ENCODE assay signal across 8 mouse cellular contexts in the genomic region with DNA sequence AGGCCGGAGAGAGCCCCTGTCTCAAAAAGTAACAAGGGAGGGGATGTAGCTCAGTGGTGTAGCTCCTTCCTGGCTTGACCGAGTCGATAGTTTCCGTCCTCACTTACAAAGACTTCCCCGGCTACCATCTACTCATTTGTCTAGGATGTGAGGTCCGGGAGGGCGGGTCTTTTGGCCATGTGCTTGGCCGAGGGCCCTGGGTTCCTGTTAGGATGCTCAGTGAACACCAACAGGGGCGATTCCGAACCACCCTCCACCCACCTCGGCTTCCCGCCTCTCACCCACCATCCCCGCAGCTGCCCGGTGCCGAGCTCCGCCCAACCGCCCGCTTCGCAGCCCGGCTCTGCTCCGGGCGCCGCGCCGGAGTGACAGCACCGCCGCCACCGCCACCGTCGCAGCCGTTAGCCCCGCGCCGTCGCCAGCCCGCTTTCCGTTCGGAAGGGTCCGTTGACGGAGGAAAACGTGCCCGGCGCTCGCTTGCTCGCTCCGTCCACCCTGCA. TPM values are rescaled to one million over a fixed set of nuclear protein-coding genes. Genes with fewer than 3 reads are reported as not detected.
DNase-seq lines count a peak whose midpoint lies in the region; ATAC-seq and TF ChIP-seq lines count a peak whose summit lies in the region.

TSS of gene Slc2a3 (minus strand) at position 340 of the 500 bp plus-strand sequence.

- in situ Hi-C loops in CH12.LX (cut with MboI; ENCODE audit: low pct_ligation_motif_present, low pct_unique_long_range_greater_than_20kb, low sequenced_read_pairs): no loop called here

- H3K9ac ChIP-seq in CH12.LX (ENCODE audit: insufficient read depth, low read depth): peak within 1 kb of the TSS; percentile 39
- H3K9ac ChIP-seq in heart, embryonic 13.5 days: peak within 1 kb of the TSS; percentile 84
- peak within 1 kb of the TSS; percentile 58 for H3K9ac ChIP-seq in kidney, postnatal 0 days (ENCODE audit: low read depth, low read length)
- H3K9ac ChIP-seq in liver, embryonic 13.5 days: peak within 1 kb of the TSS; percentile 94

- peaks cover 2 to 22% of the 10 kb centered on the region in 2 experiments for H3K4me1 ChIP-seq in CH12.LX (ENCODE audit: control insufficient read depth in 1 of 2, insufficient read depth in 2 of 2)
- H3K4me1 ChIP-seq in bone marrow, adult 2 months (ENCODE audit: control insufficient read depth, insufficient read depth, low read length): no peaks in the 10 kb centered on the region; the same call in 1 of the 2 replicates
- peaks cover 44% of the 10 kb centered on the region for H3K4me1 ChIP-seq in erythroblast, embryonic 14.5 days (ENCODE audit: control insufficient read depth)
- H3K4me1 ChIP-seq in heart, embryonic 13.5 days: peaks cover 15% of the 10 kb centered on the region
- H3K4me1 ChIP-seq in kidney, postnatal 0 days (replicated peaks; ENCODE audit: insufficient read depth, low read length): peaks cover 8% of the 10 kb centered on the region; the same call in 1 of the 2 replicates
- H3K4me1 ChIP-seq in liver, embryonic 13.5 days (replicated peaks): peaks cover 40% of the 10 kb centered on the region

- no peak for TF ChIP-seq RAD21 in CH12.LX (IDR thresholded peaks at IDR 0.05; ENCODE audit: low read depth, low read length)

- H3K9me3 ChIP-seq in CH12.LX (replicated peaks; ENCODE audit: low read length): no peaks in the 10 kb centered on the region
- H3K9me3 ChIP-seq in erythroblast, embryonic 14.5 days (ENCODE audit: control insufficient read depth, low read length): no peaks in the 10 kb centered on the region
- no peaks in the 10 kb centered on the region for H3K9me3 ChIP-seq in heart, embryonic 13.5 days
- no peaks in the 10 kb centered on the region for H3K9me3 ChIP-seq in kidney, postnatal 0 days (replicated peaks; ENCODE audit: low read length)
- H3K9me3 ChIP-seq in liver, embryonic 13.5 days (replicated peaks): no peaks in the 10 kb centered on the region

- ATAC-seq in heart, embryonic 13.5 days (ENCODE audit: extremely low read depth, insufficient number of reproducible peaks, low FRiP score, low TSS enrichment): peak; percentile 74
- peak; percentile 62; the same call in 1 of the 2 replicates for ATAC-seq in kidney, postnatal 0 days (replicated peaks; ENCODE audit: low FRiP score, low read depth)
- peak; percentile 87 for ATAC-seq in liver, embryonic 13.5 days (ENCODE audit: low read depth)

- WGBS in bone marrow, adult 2 months: under 1% methylated on average over 44 of the region's 46 CpGs
- WGBS in heart, embryonic 13.5 days: under 1% methylated on average over 46 of the region's 46 CpGs
- under 1% methylated on average over 46 of the region's 46 CpGs for WGBS in kidney, postnatal 0 days
- under 1% methylated on average over 45 of the region's 46 CpGs for WGBS in liver, embryonic 13.5 days (ENCODE audit: insufficient replicate concordance)

- dilution Hi-C loops in CH12.LX (cut with MboI; ENCODE audit: extremely low pct_ligation_motif_present, extremely low pct_unique_long_range_greater_than_20kb, low sequenced_read_pairs): no loop called here

- no peaks in the 10 kb centered on the region for H3K27me3 ChIP-seq in CH12.LX (replicated peaks)
- no peaks in the 10 kb centered on the region; the same call in 1 of the 2 replicates for H3K27me3 ChIP-seq in erythroblast, embryonic 14.5 days (ENCODE audit: control insufficient read depth)
- peaks cover 10% of the 10 kb centered on the region; the same call in 1 of the 2 replicates for H3K27me3 ChIP-seq in heart, embryonic 13.5 days (replicated peaks)
- no peaks in the 10 kb centered on the region for H3K27me3 ChIP-seq in kidney, postnatal 0 days (ENCODE audit: insufficient read depth, low read length)
- H3K27me3 ChIP-seq in liver, embryonic 13.5 days: no peaks in the 10 kb centered on the region

- no peak for TF ChIP-seq EP300 in CH12.LX (IDR thresholded peaks at IDR 0.05; ENCODE audit: low read length)

- H3K4me3 ChIP-seq in CH12.LX (replicated peaks in 1 of 3; ENCODE audit: low read depth in 2 of 3, low read length in 2 of 3, poor library complexity in 1 of 3): peak within 1 kb of the TSS; percentile 59 to 84 (median 76)
- H3K4me3 ChIP-seq in bone marrow, adult 2 months (replicated peaks; ENCODE audit: control insufficient read depth, low read depth, low read length): peak within 1 kb of the TSS; percentile 66
- peak within 1 kb of the TSS; percentile 96 for H3K4me3 ChIP-seq in erythroblast, embryonic 14.5 days (replicated peaks)
- H3K4me3 ChIP-seq in heart, embryonic 13.5 days: peak within 1 kb of the TSS; percentile 67
- H3K4me3 ChIP-seq in kidney, postnatal 0 days (replicated peaks; ENCODE audit: low read depth, low read length): peak within 1 kb of the TSS; percentile 47
- H3K4me3 ChIP-seq in liver, embryonic 13.5 days (replicated peaks): peak within 1 kb of the TSS; percentile 75

- TF ChIP-seq POLR2A in CH12.LX (IDR thresholded peaks at IDR 0.05; ENCODE audit: low read depth, low read length): peak; percentile 84
- TF ChIP-seq POLR2A in bone marrow, adult 2 months (IDR thresholded peaks at IDR 0.05; ENCODE audit: borderline replicate concordance, control insufficient read depth, low read depth, low read length): no peak; the same call in 1 of the 2 replicates

- H3K4me2 ChIP-seq in CH12.LX (ENCODE audit: insufficient read depth, low read depth, poor library complexity, severe bottlenecking): peak within 1 kb of the TSS; percentile 60
- peak within 1 kb of the TSS; percentile 100 for H3K4me2 ChIP-seq in heart, embryonic 13.5 days
- H3K4me2 ChIP-seq in kidney, postnatal 0 days (ENCODE audit: low read length): peak within 1 kb of the TSS; percentile 97
- peak within 1 kb of the TSS; percentile 95 for H3K4me2 ChIP-seq in liver, embryonic 13.5 days

- H3K79me2 ChIP-seq in CH12.LX (replicated peaks; ENCODE audit: control insufficient read depth, extremely low read depth, insufficient read depth, poor library complexity, severe bottlenecking): no peaks in the 10 kb centered on the region

- no peak for TF ChIP-seq CTCF in CH12.LX (conservative IDR thresholded peaks at IDR 0.05 in 1 of 2, IDR thresholded peaks at IDR 0.05 in 1 of 2; ENCODE audit: low read depth in 2 of 2, low read length in 2 of 2)
- TF ChIP-seq CTCF in bone marrow, adult 2 months (IDR thresholded peaks at IDR 0.05; ENCODE audit: control insufficient read depth, insufficient read depth, low read length): no peak
- TF ChIP-seq CTCF in kidney, postnatal 0 days (IDR thresholded peaks at IDR 0.05; ENCODE audit: low read depth): no peak

- peak; percentile 92 for DNase-seq in CH12.LX (ENCODE audit: extremely low read depth)
- DNase-seq in kidney, postnatal 0 days (ENCODE audit: low spot score): peak; percentile 65
- peak; percentile 67 for DNase-seq in liver, embryonic 13.5 days
- peak; percentile 74 for DNase-seq in neural tube, embryonic 10.5 days (ENCODE audit: extremely low spot score, low spot score)
- peak; percentile 39 for DNase-seq in thymus, postnatal 0 days (ENCODE audit: low spot score)

- H3K36me3 ChIP-seq in CH12.LX (replicated peaks in 1 of 2; ENCODE audit: control insufficient read depth in 1 of 2, insufficient read depth in 1 of 2, low read length in 1 of 2): peaks cover 4 to 22% of the 10 kb centered on the region in 2 experiments
- H3K36me3 ChIP-seq in erythroblast, embryonic 14.5 days (ENCODE audit: control insufficient read depth): peaks cover 15% of the 10 kb centered on the region
- H3K36me3 ChIP-seq in heart, embryonic 13.5 days: no peaks in the 10 kb centered on the region
- no peaks in the 10 kb centered on the region for H3K36me3 ChIP-seq in kidney, postnatal 0 days (ENCODE audit: insufficient read depth, low read length)
- peaks cover 7% of the 10 kb centered on the region for H3K36me3 ChIP-seq in liver, embryonic 13.5 days

- peak within 1 kb of the TSS; percentile 66 for H3K27ac ChIP-seq in CH12.LX (ENCODE audit: insufficient read depth, low read depth)
- H3K27ac ChIP-seq in bone marrow, adult 2 months (ENCODE audit: control insufficient read depth, insufficient read depth, low read depth, low read length, poor library complexity): peak within 1 kb of the TSS; percentile 53
- H3K27ac ChIP-seq in heart, embryonic 13.5 days (replicated peaks): 0 out of 2 replicates have a peak within 1 kb of the TSS, but pooled peaks have one; percentile 3
- H3K27ac ChIP-seq in kidney, postnatal 0 days: no peak within 1 kb of the TSS
- H3K27ac ChIP-seq in liver, embryonic 13.5 days: peak within 1 kb of the TSS; percentile 88

TF ChIP-seq in CH12.LX, 34 proteins besides CTCF, POLR2A, EP300 and RAD21 (continues in another document):
- TF ChIP-seq MXI1 (IDR thresholded peaks at IDR 0.05; ENCODE audit: low read depth, low read length) (peak; percentile 90), MAX (IDR thresholded peaks at IDR 0.05; ENCODE audit: low read length) (peak; percentile 97), MYC (IDR thresholded peaks at IDR 0.05; ENCODE audit: low read depth, low read length) (peak; percentile 96), ZC3H11A (IDR thresholded peaks at IDR 0.05; ENCODE audit: low read depth, low read length) (no peak), PAX5 (IDR thresholded peaks at IDR 0.05; ENCODE audit: low read length) (no peak), SIN3A (IDR thresholded peaks at IDR 0.05; ENCODE audit: low read length) (no peak; the same call in 1 of the 2 replicates), UBTF (IDR thresholded peaks at IDR 0.05; ENCODE audit: low read depth, low read length) (peak; percentile 99), ELF1 (IDR thresholded peaks at IDR 0.05; ENCODE audit: low read depth, low read length) (peak; percentile 58; the same call in 1 of the 2 replicates), HCFC1 (IDR thresholded peaks at IDR 0.05; ENCODE audit: low read depth, low read length) (peak; percentile 61), ZMIZ1 (IDR thresholded peaks at IDR 0.05; ENCODE audit: low read depth, low read length) (peak; percentile 65), MAZ (IDR thresholded peaks at IDR 0.05; ENCODE audit: low read depth, low read length) (0 out of 2 replicates have a peak, but pooled peaks have one; percentile 46), NELFE (IDR thresholded peaks at IDR 0.05; ENCODE audit: low read depth, low read length) (peak; percentile 88), IRF4 (IDR thresholded peaks at IDR 0.05; ENCODE audit: low read depth, low read length) (peak; percentile 50; the same call in 1 of the 2 replicates)

RNA-seq across cellular contexts. Expression of gene Slc2a3, which starts in this region (rescaled TPM):
- total RNA-seq in CH12.LX (2012; rRNA removed) (27.8 and 38.3 TPM in 2 replicates), CH12.LX (2014; rRNA removed) (29.7 and 32.4 TPM in 2 replicates)
- polyA plus RNA-seq in CH12.LX (2012; ENCODE audit: insufficient read length, low read depth): 23.7 and 28.8 TPM in 2 replicates
- 45.2 and 88.2 TPM in 2 replicates for polyA plus RNA-seq in bone marrow, adult 2 months (2011; ENCODE audit: insufficient read depth, insufficient read length, low replicate concordance, missing spikeins)
- polyA plus RNA-seq in erythroblast, embryonic 14.5 days (2012): 0.48 and 0.56 TPM in 2 replicates
- polyA plus RNA-seq in heart, embryonic 13.5 days (2015; fragmentation: Nextera tagmentation; extraction: Ambion mirVana): 12.1 and 15.4 TPM in 2 replicates
- polyA plus RNA-seq in kidney, postnatal 0 days (2015; fragmentation: Nextera tagmentation; extraction: Ambion mirVana): 4.1 and 4.4 TPM in 2 replicates
- polyA plus RNA-seq in liver, embryonic 13.5 days (2015; fragmentation: Nextera tagmentation; extraction: Ambion mirVana): 18.6 and 21.4 TPM in 2 replicates
- polyA plus RNA-seq in thymus, postnatal 0 days (2015; fragmentation: Nextera tagmentation; extraction: Ambion mirVana): 12.8 and 13.0 TPM in 2 replicates

Comparison
In these comparisons a context has a peak if more than half of its experiments do, and no peak if none do; other contexts are left out.
1. DNase-seq: peak in every context shown above with its lines; median percentile 92 in CH12.LX; 74 in neural tube, embryonic 10.5 days; 67 in liver, embryonic 13.5 days; 65 in kidney, postnatal 0 days; 39 in thymus, postnatal 0 days.
2. H3K9ac ChIP-seq: peak in every context shown above with its lines; median percentile 94 in liver, embryonic 13.5 days; 84 in heart, embryonic 13.5 days; 58 in kidney, postnatal 0 days; 39 in CH12.LX.